Mouse (Mus musculus) T-helper 1 cell (primary cell): ENCODE measurements at regions not wholly inside any gene's neighbourhood (a gene's known extent, or its start where the extent isn't known, plus 50 kb on each side); places are given as distances from the start of the nearest gene placed in this dataset.

Experiments used
- in situ Hi-C: fragments of 300-600 bp; cut with MboI, MseI; formaldehyde crosslinking; loops from one replicate; pipeline ENCODE4 v1.15.1; 2025; ENCODE audit warnings: high pct_unique_total_duplicates

DNA sequence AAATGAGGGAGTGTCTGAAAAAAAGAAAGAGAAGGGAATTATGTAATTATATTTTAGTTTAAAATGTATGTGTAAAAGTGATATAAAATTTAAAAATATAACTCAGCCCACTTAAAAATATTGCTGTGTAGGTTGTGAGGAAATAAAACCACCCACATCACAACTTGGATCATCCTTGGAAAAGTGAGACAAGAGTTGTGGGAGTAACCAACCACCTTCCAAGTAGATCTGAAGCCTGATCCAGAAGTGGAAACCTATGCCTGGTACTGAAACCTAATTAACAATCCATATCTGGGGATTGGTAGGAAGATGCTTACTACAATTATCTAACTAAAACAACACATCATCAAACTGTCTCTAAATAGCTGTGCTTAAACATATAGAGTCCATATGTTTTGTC, 743.1 kb downstream of the Stim2 start:
- in situ Hi-C loops, result no loop called here

DNA sequence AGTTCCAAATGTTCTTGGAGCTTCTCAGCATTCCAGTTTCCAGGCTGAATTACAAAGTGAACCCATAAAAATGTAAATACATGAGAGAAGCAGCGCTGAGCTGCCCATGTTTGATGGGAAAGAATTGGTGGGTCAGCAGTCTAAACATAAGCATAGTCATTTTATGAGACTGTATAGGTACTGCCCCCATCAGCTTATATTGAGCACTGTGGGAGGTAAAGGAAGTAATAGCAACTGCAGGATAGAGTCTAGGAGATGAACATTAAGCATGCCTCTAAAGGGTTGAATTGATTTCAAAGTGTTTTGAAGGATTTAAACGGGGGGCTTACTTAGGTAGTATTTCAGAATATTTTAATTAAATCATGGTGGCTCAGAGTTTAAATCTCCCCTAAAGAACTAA, 748.7 kb downstream of the Stim2 start:
- in situ Hi-C loops, result no loop called here

DNA sequence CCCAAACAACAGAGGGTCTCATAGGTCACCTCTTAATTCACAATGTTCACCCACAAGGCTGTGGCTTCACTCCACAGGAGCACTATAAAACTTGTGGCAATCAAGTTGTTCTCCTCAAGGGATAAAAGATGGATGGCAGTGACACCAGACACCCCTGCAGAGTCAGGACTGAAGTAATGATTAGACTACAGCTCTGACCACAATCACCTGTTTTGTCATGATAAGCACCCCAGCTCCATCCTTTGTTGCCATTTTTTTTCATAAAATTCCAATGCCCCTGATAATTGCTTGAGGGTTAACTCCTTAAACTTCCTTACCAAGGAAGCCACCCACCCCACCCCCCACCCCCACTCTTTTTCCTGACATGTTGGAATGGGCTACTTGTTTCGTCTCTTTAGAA, 755.1 kb downstream of the Stim2 start:
- in situ Hi-C loops, result no loop called here

DNA sequence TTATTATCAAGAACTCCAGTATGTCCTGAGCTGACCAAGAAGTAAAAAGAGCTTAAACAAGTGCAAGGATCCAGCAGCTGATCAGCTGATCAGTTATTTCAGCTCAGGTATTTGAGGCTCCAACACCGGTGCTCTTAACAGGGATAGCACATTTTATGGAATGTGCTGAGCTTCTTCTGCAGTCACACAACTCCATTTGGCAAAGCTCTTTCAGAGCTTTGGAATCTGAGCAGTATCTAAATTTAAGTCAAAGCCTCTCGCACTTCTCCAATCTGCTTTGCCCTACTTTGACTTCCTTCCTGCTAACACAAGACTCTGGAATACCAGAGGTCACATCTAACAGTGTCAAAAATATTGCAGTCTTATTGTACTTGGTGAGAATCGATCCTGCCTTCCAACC, 761.4 kb downstream of the Stim2 start:
- in situ Hi-C loops, result no loop called here

DNA sequence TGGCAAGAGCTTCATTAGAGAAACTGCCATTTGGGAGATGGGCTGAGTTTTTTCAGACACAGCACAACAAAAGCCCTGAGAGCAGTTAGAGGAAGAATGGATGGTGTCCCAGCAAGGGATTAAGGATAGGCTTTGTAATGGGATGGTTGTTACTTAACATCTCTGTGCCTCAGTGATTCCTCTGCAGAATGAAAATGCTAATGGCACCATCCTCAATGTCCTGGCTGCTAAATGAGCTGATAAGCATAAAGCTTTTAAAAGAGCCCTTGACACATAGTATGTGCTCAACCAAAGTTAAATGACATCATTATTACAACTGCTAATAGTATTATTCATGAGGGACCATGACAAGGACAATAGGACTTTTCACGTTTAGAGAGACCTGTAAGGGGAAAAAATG, 764.7 kb downstream of the Stim2 start:
- in situ Hi-C loops, result no loop called here

DNA sequence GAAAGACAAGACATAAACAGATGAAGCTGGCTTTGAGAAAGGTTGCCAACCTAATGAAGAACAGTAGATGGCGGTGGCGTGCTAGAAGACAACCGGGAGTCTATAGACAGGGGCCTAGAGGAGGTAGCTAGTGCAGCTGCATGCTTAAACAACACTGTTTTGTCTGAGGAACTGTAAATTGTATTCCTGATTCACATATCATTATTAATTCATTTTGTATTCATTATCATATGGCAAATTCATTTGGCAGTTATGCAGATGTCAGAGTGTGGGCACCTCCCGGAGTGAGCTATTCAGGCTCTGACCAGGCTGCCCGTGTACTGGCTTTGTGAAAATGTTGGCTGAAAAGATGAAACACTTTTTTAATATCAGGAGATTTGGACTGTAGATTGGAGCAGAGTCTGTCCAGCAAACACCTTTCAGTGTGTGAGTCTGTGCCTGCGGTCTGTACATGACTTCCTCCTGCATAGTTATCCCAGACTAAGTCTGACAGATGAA, 798.7 kb downstream of the Stim2 start:
- in situ Hi-C loops, result no loop called here

DNA sequence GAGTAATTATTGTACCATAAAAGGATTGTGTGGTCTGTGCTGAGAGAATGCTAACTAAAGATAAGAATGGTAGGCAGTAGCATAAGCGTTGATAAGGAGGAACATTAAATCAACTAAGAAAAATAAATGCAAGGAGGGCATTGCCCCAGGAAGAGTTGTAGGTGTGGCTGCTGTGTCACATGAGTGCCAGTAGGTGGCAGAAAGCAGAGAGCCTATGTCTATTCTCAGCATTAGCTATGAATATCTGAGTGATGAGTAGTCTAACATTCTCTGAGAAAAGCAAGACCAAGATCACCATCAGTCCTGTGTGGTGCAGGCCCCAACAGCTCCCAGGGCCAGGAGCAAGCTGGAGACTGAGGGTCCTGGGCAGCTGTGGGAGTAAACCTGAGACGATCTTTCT, 828.8 kb downstream of the Stim2 start:
- in situ Hi-C loops, result loop anchor here (25.0 kb wide), 1 partner anchor 1735 kb away; no protein-coding TSS in a partner anchor
